Mouse (Mus musculus) MEL (cell line): ENCODE results near the gene Tmem8b. TPM values are rescaled to one million over a fixed set of nuclear protein-coding genes. Genes with fewer than 3 reads are reported as not detected.

Experiments
- DNase-seq: peaks from one replicate; pipeline ENCODE4 v3.0.0; 2011; ENCODE audit warnings: low read depth, low spot score
- H3K27ac ChIP-seq: 2 replicates; pipeline ENCODE4 v1.5.1; 2012; ENCODE audit warnings: low read depth, mild to moderate bottlenecking, control low read depth, low read length, moderate library complexity; ENCODE audit not compliant: control insufficient read depth
- H3K27me3 ChIP-seq, 2 experiments: fragments of 150-350 bp in 1 of 2; sonication (generic) in 1 of 2; 2 replicates each; pipeline ENCODE4 v1.6.1; 2012; ENCODE audit warnings: low read length in 2 of 2, mild to moderate bottlenecking in 2 of 2, improper control_type of control experiment in 1 of 2, moderate library complexity in 1 of 2; ENCODE audit not compliant: insufficient read depth in 2 of 2, control insufficient read depth in 1 of 2
- H3K36me3 ChIP-seq, 2 experiments: 2 replicates each; pipeline ENCODE4 v1.6.1; 2012 to 2014; ENCODE audit warnings: low read length in 2 of 2, improper control_type of control experiment in 1 of 2, inconsistent platforms in 1 of 2, mild to moderate bottlenecking in 1 of 2; ENCODE audit not compliant: insufficient read depth in 2 of 2, control insufficient read depth in 1 of 2
- H3K4me1 ChIP-seq, 2 experiments: fragments of 150-350 bp in 1 of 2; sonication (generic) in 1 of 2; 2 replicates each; pipeline ENCODE4 v1.6.1; 2012; ENCODE audit warnings: low read length in 2 of 2, improper control_type of control experiment in 1 of 2, mild to moderate bottlenecking in 1 of 2; ENCODE audit not compliant: insufficient read depth in 2 of 2, control insufficient read depth in 1 of 2
- H3K4me3 ChIP-seq, 2 experiments: fragments of 150-350 bp in 1 of 2; sonication (generic) in 1 of 2; 2 replicates each; pipeline ENCODE4 v1.5.1; 2012; ENCODE audit warnings: low read depth in 2 of 2, low read length in 2 of 2, mild to moderate bottlenecking in 2 of 2, moderate library complexity in 2 of 2, control low read depth in 1 of 2, improper control_type of control experiment in 1 of 2; ENCODE audit not compliant: control insufficient read depth in 1 of 2, insufficient read depth in 1 of 2
- H3K79me2 ChIP-seq: 2 replicates; pipeline ENCODE4 v1.6.1; 2012; ENCODE audit warnings: mild to moderate bottlenecking, low read length, moderate library complexity; ENCODE audit not compliant: control insufficient read depth, poor library complexity, insufficient read depth
- H3K9ac ChIP-seq: 2 replicates; pipeline ENCODE4 v1.6.1; 2012; ENCODE audit warnings: low read depth, mild to moderate bottlenecking, control low read depth, low read length, moderate library complexity; ENCODE audit not compliant: control insufficient read depth, poor library complexity, severe bottlenecking
- H3K9me3 ChIP-seq: fragments of 150-350 bp; sonication (generic); replicated peaks from 2 replicates; pipeline ENCODE4 v1.6.1; 2012; ENCODE audit warnings: mild to moderate bottlenecking, low read length, improper control_type of control experiment, moderate library complexity; ENCODE audit not compliant: insufficient read depth
- CTCF ChIP-seq, 3 experiments: IDR thresholded peaks in 2 of 3; conservative IDR thresholded peaks in 1 of 3; 2 replicates each; pipeline ENCODE4 v1.5.1; 2011 to 2012; ENCODE audit warnings: low read length in 3 of 3, low read depth in 2 of 3, mild to moderate bottlenecking in 2 of 3, improper control_type of control experiment in 1 of 3, inconsistent platforms in 1 of 3, mixed read lengths in 1 of 3, moderate library complexity in 1 of 3; ENCODE audit not compliant: control insufficient read depth in 1 of 3, insufficient read depth in 1 of 3, poor library complexity in 1 of 3, severe bottlenecking in 1 of 3
- ELF1 ChIP-seq: IDR thresholded peaks from 2 replicates; pipeline ENCODE4 v1.6.1; 2014; ENCODE audit warnings: low read depth, mild to moderate bottlenecking, inconsistent platforms, low read length, improper control_type of control experiment, moderate library complexity
- ETS1 ChIP-seq: IDR thresholded peaks from 2 replicates; pipeline ENCODE4 v1.6.1; 2012; ENCODE audit warnings: low read depth, mild to moderate bottlenecking, inconsistent platforms, low read length, improper control_type of control experiment, moderate library complexity
- GABPA ChIP-seq: IDR thresholded peaks from 2 replicates; pipeline ENCODE4 v1.6.1; 2012; ENCODE audit warnings: low read depth, mild to moderate bottlenecking, inconsistent platforms, low read length, improper control_type of control experiment, moderate library complexity
- HCFC1 ChIP-seq: IDR thresholded peaks from 2 replicates; pipeline ENCODE4 v1.6.1; 2012; ENCODE audit warnings: low read depth, mild to moderate bottlenecking, inconsistent platforms, low read length, improper control_type of control experiment, moderate library complexity
- JUND ChIP-seq: IDR thresholded peaks from 2 replicates; pipeline ENCODE4 v1.6.1; 2011; ENCODE audit warnings: low read depth, mild to moderate bottlenecking, improper control_type of control experiment, low read length
- MEF2A ChIP-seq: IDR thresholded peaks from 2 replicates; pipeline ENCODE4 v1.6.1; 2014; ENCODE audit warnings: low read depth, mild to moderate bottlenecking, inconsistent platforms, low read length, improper control_type of control experiment; ENCODE audit not compliant: poor library complexity, insufficient replicate concordance, severe bottlenecking; ENCODE audit errors: extremely low read depth
- MXI1 ChIP-seq: IDR thresholded peaks from 2 replicates; pipeline ENCODE4 v1.6.1; 2011; ENCODE audit warnings: mild to moderate bottlenecking, low read depth, low read length, improper control_type of control experiment
- MYC ChIP-seq: IDR thresholded peaks from 2 replicates; pipeline ENCODE4 v1.6.1; 2011; ENCODE audit warnings: low read depth, mild to moderate bottlenecking, low read length, improper control_type of control experiment, moderate library complexity
- NELFE ChIP-seq: IDR thresholded peaks from 2 replicates; pipeline ENCODE4 v1.6.1; 2011; ENCODE audit warnings: low read depth, low read length, improper control_type of control experiment
- NRF1 ChIP-seq: IDR thresholded peaks from 2 replicates; pipeline ENCODE4 v1.6.1; 2014; ENCODE audit warnings: low read depth, mild to moderate bottlenecking, inconsistent platforms, low read length, improper control_type of control experiment, moderate library complexity; ENCODE audit not compliant: poor library complexity, insufficient read depth, severe bottlenecking
- POLR2A ChIP-seq, 2 experiments: IDR thresholded peaks; 2 replicates each; pipeline ENCODE4 v1.6.1; 2011 to 2012; ENCODE audit warnings: low read length in 2 of 2, mild to moderate bottlenecking in 2 of 2, control low read depth in 1 of 2, improper control_type of control experiment in 1 of 2, low read depth in 1 of 2, moderate library complexity in 1 of 2; ENCODE audit not compliant: control insufficient read depth in 1 of 2, insufficient read depth in 1 of 2, poor library complexity in 1 of 2
- POLR2AphosphoS2 ChIP-seq: IDR thresholded peaks from 2 replicates; pipeline ENCODE4 v1.6.1; 2011; ENCODE audit warnings: low read length, improper control_type of control experiment
- RAD21 ChIP-seq: IDR thresholded peaks from 2 replicates; pipeline ENCODE4 v1.6.1; 2011; ENCODE audit warnings: mild to moderate bottlenecking, low read depth, low read length, improper control_type of control experiment
- RCOR1 ChIP-seq: IDR thresholded peaks from 2 replicates; pipeline ENCODE4 v1.6.1; 2012; ENCODE audit warnings: low read depth, mild to moderate bottlenecking, inconsistent platforms, low read length, improper control_type of control experiment
- SIN3A ChIP-seq: IDR thresholded peaks from 2 replicates; pipeline ENCODE4 v1.6.1; 2012; ENCODE audit warnings: low read length, improper control_type of control experiment, inconsistent platforms
- SMC3 ChIP-seq: IDR thresholded peaks from 2 replicates; pipeline ENCODE4 v1.6.1; 2011; ENCODE audit warnings: low read depth, low read length, improper control_type of control experiment
- TAL1 ChIP-seq: IDR thresholded peaks from 2 replicates; pipeline ENCODE4 v1.6.1; 2012; ENCODE audit warnings: mild to moderate bottlenecking, inconsistent platforms, low read length, moderate library complexity, mixed read lengths
- TCF12 ChIP-seq: IDR thresholded peaks from 2 replicates; pipeline ENCODE4 v1.6.1; 2014; ENCODE audit warnings: low read depth, mild to moderate bottlenecking, inconsistent platforms, low read length, improper control_type of control experiment, moderate library complexity
- UBTF ChIP-seq: IDR thresholded peaks from 2 replicates; pipeline ENCODE4 v1.6.1; 2012; ENCODE audit warnings: low read depth, mild to moderate bottlenecking, inconsistent platforms, low read length, improper control_type of control experiment, moderate library complexity, borderline replicate concordance; ENCODE audit not compliant: insufficient read depth
- USF2 ChIP-seq, 2 experiments: IDR thresholded peaks; 2 replicates each; pipeline ENCODE4 v1.6.1; 2011 to 2012; ENCODE audit warnings: improper control_type of control experiment in 2 of 2, low read length in 2 of 2, borderline replicate concordance in 1 of 2, inconsistent platforms in 1 of 2, low read depth in 1 of 2, mild to moderate bottlenecking in 1 of 2; ENCODE audit not compliant: insufficient read depth in 1 of 2
- ZC3H11A ChIP-seq: IDR thresholded peaks from 2 replicates; pipeline ENCODE4 v1.6.1; 2012; ENCODE audit warnings: low read depth, mild to moderate bottlenecking, inconsistent platforms, low read length, improper control_type of control experiment
- ZKSCAN1 ChIP-seq: IDR thresholded peaks from 2 replicates; pipeline ENCODE4 v1.6.1; 2012; ENCODE audit warnings: low read depth, mild to moderate bottlenecking, inconsistent platforms, low read length, improper control_type of control experiment, moderate library complexity
- ZMIZ1 ChIP-seq: IDR thresholded peaks from 2 replicates; pipeline ENCODE4 v1.6.1; 2012; ENCODE audit warnings: low read depth, mild to moderate bottlenecking, inconsistent platforms, low read length, improper control_type of control experiment, moderate library complexity
- ZNF384 ChIP-seq: IDR thresholded peaks from 2 replicates; pipeline ENCODE4 v1.6.1; 2012; ENCODE audit warnings: low read depth, mild to moderate bottlenecking, inconsistent platforms, low read length, improper control_type of control experiment
- polyA plus RNA-seq, 2 experiments: library from polyadenylated mRNA; stranded (reverse) in 1 of 2; unstranded in 1 of 2; fragments of >175 nt in 1 of 2; fragments of >200 nt in 1 of 2; gene quantifications; 2 replicates each; pipeline versions ENCODE4 v1.2.1 to v1.2.4; 2012; ENCODE audit warnings: low replicate concordance in 2 of 2, low read depth in 1 of 2; ENCODE audit not compliant: insufficient read length in 2 of 2, insufficient read depth in 1 of 2, missing spikeins in 1 of 2
- total RNA-seq: library from RNA; depleted of rRNA; stranded (reverse); fragments of 300-350 nt; gene quantifications from 2 replicates; pipeline ENCODE4 v1.2.3, GENCODE M21; 2012

The Tmem8b gene
- total and polyA plus RNA-seq, 3 experiments, result 0.46 to 3.6 TPM; not detected in 1

DNA sequence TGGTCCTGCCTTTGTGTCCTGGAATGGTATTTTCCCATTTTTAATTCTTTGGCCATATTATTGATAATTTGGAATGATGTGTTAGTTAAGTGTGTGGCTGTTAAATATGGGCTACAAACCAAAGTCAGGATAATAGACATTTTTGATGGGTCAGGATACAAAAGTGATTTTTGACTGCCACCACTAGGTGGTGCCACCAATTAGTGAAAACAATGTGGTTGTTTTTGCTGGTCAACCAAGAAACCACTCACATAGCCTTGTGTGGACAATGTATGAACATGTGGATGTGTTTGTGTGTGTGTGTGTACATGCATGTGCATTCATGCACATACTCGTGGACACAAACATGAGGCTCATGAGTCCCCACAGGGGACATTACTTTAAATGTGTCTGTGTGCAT, 56.0 kb downstream of the Tmem8b start:
- Histone ChIP-seq H3K79me2 (no peaks in the 10 kb centered on the region), H3K36me3 (no peaks in the 10 kb centered on the region), H3K9me3 (no peaks in the 10 kb centered on the region), H3K27me3 (peaks cover 6 to 10% of the 10 kb centered on the region in 2 experiments; a peak in 3 of 4 replicates), H3K27ac (no peak overlapping the region), H3K4me3 (no peak overlapping the region), H3K4me1 (peaks cover 0 to 16% of the 10 kb centered on the region in 2 experiments; a peak in 2 of 4 replicates), H3K9ac (no peak overlapping the region)
- DNase-seq, result peak; percentile 49
- TF ChIP-seq ETS1, result no peak
- TF ChIP-seq TAL1, result no peak
- peak; percentile 69 for TF ChIP-seq RAD21
- TF ChIP-seq POLR2A (IDR thresholded peaks at IDR 0.05; ENCODE audit: control insufficient read depth in 1 of 2, insufficient read depth in 1 of 2, low read depth in 1 of 2, low read length in 2 of 2, poor library complexity in 1 of 2), result no peak
- TF ChIP-seq POLR2AphosphoS2, result no peak
- TF ChIP-seq SMC3, result peak; percentile 70
- no peak for TF ChIP-seq ZMIZ1
- TF ChIP-seq RCOR1, result no peak
- peak; percentile 27 to 82 (median 68); a peak in 5 of 6 replicates for TF ChIP-seq CTCF (IDR thresholded peaks at IDR 0.05 in 2 of 3, conservative IDR thresholded peaks at IDR 0.05 in 1 of 3; ENCODE audit: control insufficient read depth in 1 of 3, insufficient read depth in 1 of 3, low read depth in 2 of 3, low read length in 3 of 3, poor library complexity in 1 of 3, severe bottlenecking in 1 of 3)
- TF ChIP-seq SIN3A, result no peak
- TF ChIP-seq ZNF384, result 0 out of 2 replicates have a peak, but pooled peaks have one; percentile 12
- TF ChIP-seq UBTF, result no peak
- TF ChIP-seq ZC3H11A, result peak; percentile 53
- no peak for TF ChIP-seq JUND
- no peak for TF ChIP-seq HCFC1

DNA sequence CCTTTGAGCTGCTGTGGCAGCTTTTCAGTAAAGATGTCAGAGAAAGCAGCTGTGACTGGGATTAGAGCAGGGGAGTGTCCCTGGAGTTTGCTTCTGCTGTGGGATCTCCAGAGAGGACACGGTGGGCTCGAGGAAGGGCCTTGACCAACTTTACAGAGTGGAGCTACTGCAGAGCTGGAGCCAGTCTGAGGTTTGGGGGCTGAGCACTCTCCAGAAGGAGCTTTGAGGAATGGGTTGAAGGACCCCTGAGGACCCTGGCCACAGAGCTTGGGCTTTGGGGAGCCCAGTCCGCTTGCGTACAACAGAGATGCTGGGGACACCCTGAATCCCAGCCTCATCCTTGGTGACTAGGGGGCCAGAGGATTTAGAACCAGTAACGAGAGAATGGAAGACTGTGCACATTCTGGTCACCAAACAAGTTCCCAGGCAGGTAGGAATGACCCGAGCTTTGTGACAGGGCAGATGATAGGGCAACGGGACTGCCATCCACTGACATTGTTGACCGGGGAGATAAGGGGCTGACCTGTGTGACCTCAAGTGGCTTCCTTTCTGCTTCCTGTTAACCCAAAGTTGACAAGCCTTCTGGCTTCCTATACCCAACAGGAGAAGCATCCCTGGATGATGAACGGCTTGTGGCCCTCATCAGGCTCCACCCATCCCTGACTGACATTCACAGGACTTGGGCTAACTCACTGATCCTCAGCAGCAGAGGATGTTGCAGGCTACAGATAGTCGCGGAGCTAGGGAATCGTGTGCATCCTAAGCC, 57.6 kb downstream of the Tmem8b start:
- Histone ChIP-seq H3K27ac (no peak overlapping the region), H3K9ac (no peak overlapping the region), H3K27me3 (peaks cover 4 to 9% of the 10 kb centered on the region in 2 experiments; a peak in 3 of 4 replicates), H3K36me3 (no peaks in the 10 kb centered on the region), H3K4me3 (no peak overlapping the region), H3K9me3 (no peaks in the 10 kb centered on the region), H3K79me2 (no peaks in the 10 kb centered on the region), H3K4me1 (peaks cover 0 to 19% of the 10 kb centered on the region in 2 experiments; a peak in 2 of 4 replicates)
- DNase-seq, result no peak
- TF ChIP-seq ETS1, result no peak
- no peak for TF ChIP-seq NRF1
- no peak for TF ChIP-seq ZKSCAN1
- no peak for TF ChIP-seq POLR2AphosphoS2
- no peak for TF ChIP-seq RAD21
- no peak for TF ChIP-seq RCOR1
- TF ChIP-seq MYC, result no peak
- TF ChIP-seq TCF12, result no peak
- no peak for TF ChIP-seq ZMIZ1
- no peak for TF ChIP-seq JUND
- no peak for TF ChIP-seq USF2 (IDR thresholded peaks at IDR 0.05; ENCODE audit: borderline replicate concordance in 1 of 2, insufficient read depth in 1 of 2, low read depth in 1 of 2, low read length in 2 of 2)
- TF ChIP-seq NELFE, result no peak
- TF ChIP-seq ELF1, result no peak
- no peak for TF ChIP-seq MEF2A
- TF ChIP-seq MXI1, result no peak
- TF ChIP-seq ZNF384, result no peak
- TF ChIP-seq GABPA, result no peak
- no peak for TF ChIP-seq CTCF (IDR thresholded peaks at IDR 0.05 in 2 of 3, conservative IDR thresholded peaks at IDR 0.05 in 1 of 3; ENCODE audit: control insufficient read depth in 1 of 3, insufficient read depth in 1 of 3, low read depth in 2 of 3, low read length in 3 of 3, poor library complexity in 1 of 3, severe bottlenecking in 1 of 3)
